Mouse (Mus musculus) testis, adult 2 months (tissue): ENCODE data around the gene Fbxo28.

Experiments used
- CTCF ChIP-seq: fragments of 200-500 bp; IDR thresholded peaks from 2 replicates; pipeline ENCODE4 v1.5.1; 2012; ENCODE audit warnings: low read depth, mild to moderate bottlenecking, inconsistent platforms, low read length, moderate library complexity; ENCODE audit not compliant: control insufficient read depth, insufficient read depth, insufficient replicate concordance
- POLR2A ChIP-seq: fragments of 200-500 bp; IDR thresholded peaks from 2 replicates; pipeline ENCODE4 v1.6.1; 2012; ENCODE audit warnings: low read depth, mild to moderate bottlenecking, inconsistent platforms, low read length, moderate library complexity; ENCODE audit not compliant: control insufficient read depth

GRCm38 (mm10) chr1:182313181-182313580 lies 28.2 kb downstream of the Fbxo28 start:
- no peak for TF ChIP-seq POLR2A
- no peak for TF ChIP-seq CTCF
